Mouse (Mus musculus) C2C12 (cell line): ENCODE data around the gene Map4k3.

Source experiments
- CTCF ChIP-seq: IDR thresholded peaks from one replicate; pipeline ENCODE4 v1.5.1; 2011; ENCODE audit not compliant: control insufficient read depth, insufficient read depth, insufficient read length
- MAX ChIP-seq: IDR thresholded peaks from one replicate; pipeline ENCODE4 v1.6.1; 2011; ENCODE audit warnings: mild to moderate bottlenecking, control low read depth
- USF1 ChIP-seq: IDR thresholded peaks from one replicate; pipeline ENCODE4 v1.6.1; 2011; ENCODE audit warnings: low read depth, mild to moderate bottlenecking, control low read depth, moderate library complexity

- TF ChIP-seq CTCF (no peak), USF1 (no peak), MAX (no peak)
Measured at GRCm38 (mm10) chr17:80683821-80684576, 44.3 kb downstream of the Map4k3 start.
